Mouse (Mus musculus) spleen, postnatal 36 days (tissue): Measurements from ENCODE around the gene Vmn2r75.
"Not testable (repeated sequence)": the region's sequence is repeated elsewhere in the genome, so short reads cannot be mapped to it uniquely, and the experiment has no call there.

Source experiments
- DNase-seq, 2 experiments: peaks; one replicate each; pipeline ENCODE4 v3.0.0; 2022; ENCODE audit warnings: low spot score in 2 of 2, mixed read lengths in 1 of 2

The Vmn2r75 gene

DNA sequence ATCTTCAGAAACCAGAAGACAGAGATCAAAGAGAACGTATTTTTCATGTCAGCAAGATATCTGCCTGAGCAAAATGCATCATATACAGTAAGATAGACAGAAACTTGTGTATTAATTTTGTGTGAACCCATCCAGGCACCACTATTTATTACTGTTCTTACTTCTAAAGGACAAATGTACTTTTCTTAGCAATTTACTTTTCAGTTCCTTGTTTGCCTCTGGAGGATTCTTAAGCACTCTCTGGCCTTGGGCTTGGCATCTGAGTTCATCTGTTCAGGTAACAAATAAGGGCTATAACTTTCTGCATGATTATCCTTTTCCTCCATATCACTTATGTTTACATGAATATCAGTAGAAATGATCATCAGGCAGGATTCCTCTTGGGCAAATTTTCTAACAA is at the start of gene Vmn2r75:
Gene Vmn2r75 (minus strand): TSS at position 101 of the 400 bp plus-strand sequence.
- DNase-seq: not testable (repeated sequence)

DNA sequence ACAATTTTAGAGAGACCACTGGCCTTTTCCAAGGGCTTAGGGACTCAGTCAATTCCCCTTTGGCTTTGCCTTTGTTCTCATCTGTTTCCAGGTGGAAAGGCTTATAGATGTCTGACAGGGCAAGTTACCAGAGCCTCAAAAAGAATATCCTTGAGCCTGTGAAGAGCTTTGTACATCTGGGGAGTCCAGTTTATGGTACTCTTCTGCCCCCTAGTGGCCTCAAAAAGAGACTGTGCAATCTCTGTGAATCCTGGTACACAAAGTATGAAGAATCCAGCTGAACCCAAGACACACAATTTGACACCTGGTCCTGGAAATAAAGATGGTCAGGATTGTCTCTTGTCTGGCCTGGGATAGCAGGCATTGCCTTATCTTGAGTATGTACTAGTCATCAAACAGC is 39.8 kb upstream of the Vmn2r75 start:
- no peak for DNase-seq
